Comparison of ENCODE assay signal across 45 mouse cellular contexts in genomic region chr3:107950531-107950930, GRCm38 (mm10). TPM values are rescaled to one million over a fixed set of nuclear protein-coding genes. Genes with fewer than 3 reads are reported as not detected.
"Had no signal": no experiment of that assay in that cellular context is flagged by ENCODE, and none has a peak within 500 bp of the region (broad histone marks: within the 10 kb centered on the region; RNA-seq: fewer than 3 reads in every experiment).

No protein-coding gene starts in this region.

- H3K27ac ChIP-seq: heart, embryonic 10.5 days; heart, embryonic 13.5 days; heart, embryonic 15.5 days; hindbrain, embryonic 10.5 days; hindbrain, embryonic 12.5 days; hindbrain, embryonic 13.5 days; hindbrain, embryonic 14.5 days; hindbrain, embryonic 15.5 days; hindbrain, postnatal 0 days; intestine, embryonic 15.5 days; kidney, embryonic 15.5 days; kidney, postnatal 0 days; layer of hippocampus, adult 2 months had no signal

- ATAC-seq: hindbrain, embryonic 16.5 days; hindbrain, postnatal 0 days; inflammation-experienced regulatory T-cells, adult 6 months; intestine, embryonic 15.5 days; intestine, embryonic 16.5 days; intestine, postnatal 0 days had no signal

- DNase-seq: heart, postnatal 10 days; heart, postnatal 14 days; heart, postnatal 36 days; heart, postnatal 4 days; kidney, adult 11 months; kidney, adult 18-20 months; kidney, adult 2 months; kidney, adult 8-10 months; kidney, adult 9 months; kidney, postnatal 10 days; kidney, postnatal 14 days; kidney, postnatal 25 days; kidney, postnatal 36 days; kidney, postnatal 4 days; layer of hippocampus, adult 9-11 months; layer of hippocampus, postnatal 36 days had no signal

- H3K4me1 ChIP-seq: heart, embryonic 13.5 days; hindbrain, embryonic 12.5 days; hindbrain, embryonic 15.5 days; intestine, embryonic 15.5 days had no signal

- H3K36me3 ChIP-seq: heart, embryonic 10.5 days; heart, embryonic 12.5 days; heart, embryonic 13.5 days; heart, embryonic 15.5 days; hindbrain, embryonic 10.5 days; hindbrain, embryonic 12.5 days; hindbrain, embryonic 13.5 days; hindbrain, embryonic 15.5 days; intestine, embryonic 15.5 days; kidney, embryonic 15.5 days had no signal

- H3K4me3 ChIP-seq: heart, embryonic 10.5 days; heart, embryonic 12.5 days; heart, embryonic 13.5 days; heart, embryonic 15.5 days; hindbrain, embryonic 10.5 days; hindbrain, embryonic 12.5 days; hindbrain, embryonic 13.5 days; hindbrain, embryonic 15.5 days; intestine, embryonic 15.5 days; kidney, embryonic 15.5 days; layer of hippocampus, adult 2 months had no signal

- H3K9ac ChIP-seq: heart, embryonic 12.5 days; heart, embryonic 13.5 days; heart, embryonic 15.5 days; hindbrain, embryonic 12.5 days; hindbrain, embryonic 13.5 days; hindbrain, embryonic 14.5 days; hindbrain, embryonic 15.5 days; intestine, embryonic 15.5 days; kidney, embryonic 15.5 days had no signal

- H3K27me3 ChIP-seq: heart, embryonic 12.5 days; hindbrain, embryonic 12.5 days; hindbrain, embryonic 15.5 days; intestine, embryonic 15.5 days; kidney, embryonic 15.5 days had no signal

RNA-seq across cellular contexts. Expression of gene Gstm6, which starts 7.0 kb away (rescaled TPM):
- total RNA-seq: hematopoietic stem cell, adult 5-6 weeks had no signal
- polyA plus RNA-seq: inflammation-experienced regulatory T-cells, adult 6 months had no signal

RNA-seq across cellular contexts. Expression of gene Gstm3, which starts 18.6 kb away (rescaled TPM):
- total RNA-seq: heart, adult 8-10 months; heart, postnatal 10 days; heart, postnatal 14 days; heart, postnatal 25 days; heart, postnatal 36 days; heart, postnatal 4 days; hematopoietic stem cell, adult 5-6 weeks; hindbrain, postnatal 0 days; layer of hippocampus, adult 18-20 months; layer of hippocampus, adult 2 months; layer of hippocampus, adult 8-10 months; layer of hippocampus, postnatal 10 days; layer of hippocampus, postnatal 14 days; layer of hippocampus, postnatal 25 days; layer of hippocampus, postnatal 36 days had no signal
- polyA plus RNA-seq: heart, embryonic 12.5 days; heart, embryonic 13.5 days; heart, embryonic 14.5 days; heart, embryonic 15.5 days; heart, postnatal 0 days; hindbrain, embryonic 10.5 days; hindbrain, embryonic 11.5 days; hindbrain, embryonic 12.5 days; hindbrain, embryonic 13.5 days; hindbrain, embryonic 14.5 days; hindbrain, embryonic 16.5 days; inflammation-experienced regulatory T-cells, adult 6 months had no signal

RNA-seq across cellular contexts. Expression of gene Gstm2, which starts 35.7 kb away (rescaled TPM):
- polyA plus RNA-seq: inflammation-experienced regulatory T-cells, adult 6 months had no signal
